Mouse (Mus musculus) heart, embryonic 14.5 days (tissue): ENCODE measurements around the gene Gm1043. TPM values are rescaled to one million over a fixed set of nuclear protein-coding genes. Genes with fewer than 3 reads are reported as not detected.
A peak's percentile ranks its signal among the peaks of the same experiment; 100 is the strongest.

Source experiments
- ATAC-seq: fragments of 200-750 bp; cut with Nextera tagmentation; 2 replicates; pipeline ENCODE4 v1.8.0; 2017; ENCODE audit warnings: low read depth, moderate TSS enrichment; ENCODE audit not compliant: insufficient number of reproducible peaks, insufficient read depth, low FRiP score
- H3K27ac ChIP-seq, 2 experiments: fragments of 200-500 bp in 1 of 2; fragments of 300-500 bp in 1 of 2; sonication (generic) in 1 of 2; replicated peaks in 1 of 2; 2 replicates each; pipeline ENCODE4 v1.5.1; 2012 to 2014; ENCODE audit warnings: low read depth in 2 of 2, low read length in 2 of 2, control low read depth in 1 of 2, mild to moderate bottlenecking in 1 of 2, mixed read lengths in 1 of 2; ENCODE audit not compliant: control insufficient read depth in 1 of 2, insufficient read depth in 1 of 2
- H3K27me3 ChIP-seq: fragments of 300-500 bp; sonication (generic); 2 replicates; pipeline ENCODE4 v1.6.1; 2014; ENCODE audit warnings: mild to moderate bottlenecking, low read length, control low read depth; ENCODE audit not compliant: control insufficient read depth, insufficient read depth
- H3K36me3 ChIP-seq: fragments of 300-500 bp; sonication (generic); 2 replicates; pipeline ENCODE4 v1.6.1; 2014; ENCODE audit warnings: mild to moderate bottlenecking, control low read depth, low read length, mixed read lengths; ENCODE audit not compliant: control insufficient read depth, insufficient read depth
- H3K4me1 ChIP-seq, 2 experiments: fragments of 200-500 bp in 1 of 2; fragments of 300-500 bp in 1 of 2; sonication (generic) in 1 of 2; 2 replicates each; pipeline ENCODE4 v1.6.1; 2012 to 2014; ENCODE audit warnings: low read length in 2 of 2, control low read depth in 1 of 2, mixed read lengths in 1 of 2; ENCODE audit not compliant: control insufficient read depth in 2 of 2, insufficient read depth in 2 of 2
- H3K4me2 ChIP-seq: fragments of 300-500 bp; sonication (generic); 2 replicates; pipeline ENCODE4 v1.6.1; 2014; ENCODE audit warnings: mild to moderate bottlenecking, low read length
- H3K4me3 ChIP-seq, 2 experiments: fragments of 200-500 bp in 1 of 2; fragments of 300-500 bp in 1 of 2; sonication (generic) in 1 of 2; 2 replicates each; pipeline ENCODE4 v1.5.1; 2012 to 2014; ENCODE audit warnings: low read length in 2 of 2, mild to moderate bottlenecking in 2 of 2, control low read depth in 1 of 2, low read depth in 1 of 2, moderate library complexity in 1 of 2; ENCODE audit not compliant: control insufficient read depth in 1 of 2, insufficient read depth in 1 of 2
- H3K9ac ChIP-seq: fragments of 300-500 bp; sonication (generic); 2 replicates; pipeline ENCODE4 v1.6.1; 2014; ENCODE audit warnings: mild to moderate bottlenecking, low read length
- H3K9me3 ChIP-seq: fragments of 300-500 bp; sonication (generic); 2 replicates; pipeline ENCODE4 v1.6.1; 2016; ENCODE audit warnings: low read length, control low read depth; ENCODE audit not compliant: control insufficient read depth
- whole genome bisulfite sequencing: fragments of 180-500 bp; shearing (Covaris S2); extraction: QIAGEN DNeasy Blood & Tissue Kit; methylation state at CpG from one replicate; pipeline ENCODE4 v1.1.7; 2014; 5-methylcytosine and 5-hydroxymethylcytosine counted together
- polyA plus RNA-seq: library from polyadenylated mRNA; unstranded; fragments of >200 nt; fragmentation: Nextera tagmentation; extraction: Ambion mirVana; gene quantifications from 2 replicates; pipeline ENCODE4 v1.2.1, GENCODE M21; 2014

The Gm1043 gene
- polyA plus RNA-seq, 1 experiment from 2014 or later, result not detected

GRCm38 (mm10) chr5:37238654-37239053 lies 153.5 kb downstream of the Gm1043 start:
- Histone ChIP-seq H3K9ac (no peak overlapping the region), H3K27me3 (peaks cover 63% of the 10 kb centered on the region)
- ATAC-seq, result no peak

GRCm38 (mm10) chr5:37240550-37240949 lies 155.4 kb downstream of the Gm1043 start:
- H3K36me3 ChIP-seq, result no peaks in the 10 kb centered on the region
- H3K4me2 ChIP-seq, result no peak overlapping the region
- no peak overlapping the region for H3K4me3 ChIP-seq
- no peak overlapping the region for H3K9ac ChIP-seq
- H3K9me3 ChIP-seq, result no peaks in the 10 kb centered on the region
- under 1% methylated on average over 5 of the region's 5 CpGs for WGBS
- peaks cover 72% of the 10 kb centered on the region for H3K27me3 ChIP-seq
- peaks cover 3 to 12% of the 10 kb centered on the region in 2 experiments; a peak in 3 of 4 replicates for H3K4me1 ChIP-seq
- no peak overlapping the region for H3K27ac ChIP-seq
- no peak for ATAC-seq

More at GRCm38 (mm10) chr5:37238654-37239053, 153.5 kb downstream of the Gm1043 start:
- no peak overlapping the region for H3K4me2 ChIP-seq
- no peak overlapping the region for H3K27ac ChIP-seq
- H3K4me3 ChIP-seq, result no peak overlapping the region
- H3K4me1 ChIP-seq, result peaks cover 0 to 9% of the 10 kb centered on the region in 2 experiments; a peak in 2 of 4 replicates
- no peaks in the 10 kb centered on the region for H3K36me3 ChIP-seq
- WGBS, result 16% methylated on average over 2 of the region's 2 CpGs
- H3K9me3 ChIP-seq, result no peaks in the 10 kb centered on the region

GRCm38 (mm10) chr5:37241224-37241623 lies 156.1 kb downstream of the Gm1043 start:
- H3K4me3 ChIP-seq, result peak overlapping the region in 1 of 2 experiments; percentile 27; a peak in 1 of 4 replicates
- WGBS, result 17% methylated on average over 9 of the region's 9 CpGs

GRCm38 (mm10) chr5:37241651-37242151 lies 156.5 kb downstream of the Gm1043 start, which contains the start of gene Crmp1:
Gene Crmp1, plus strand, starts transcription at chr5:37241940.
- ATAC-seq, result no peak
- Histone ChIP-seq H3K4me3 (peak within 1 kb of the TSS; percentile 20 to 27), H3K9me3 (no peaks in the 10 kb centered on the region), H3K27ac (no peak within 1 kb of the TSS), H3K4me2 (peak within 1 kb of the TSS; percentile 63), H3K9ac (no peak within 1 kb of the TSS), H3K27me3 (peaks cover 82% of the 10 kb centered on the region), H3K36me3 (no peaks in the 10 kb centered on the region), H3K4me1 (peaks cover 3 to 12% of the 10 kb centered on the region in 2 experiments; a peak in 3 of 4 replicates)
- 4% methylated on average over 47 of the region's 56 CpGs for WGBS

More at GRCm38 (mm10) chr5:37241224-37241623, 156.1 kb downstream of the Gm1043 start:
- H3K27ac ChIP-seq, result no peak overlapping the region
- H3K4me1 ChIP-seq, result peaks cover 3 to 12% of the 10 kb centered on the region in 2 experiments; a peak in 3 of 4 replicates
- H3K9me3 ChIP-seq, result no peaks in the 10 kb centered on the region
- H3K9ac ChIP-seq, result no peak overlapping the region
- H3K4me2 ChIP-seq, result no peak overlapping the region
- peaks cover 77% of the 10 kb centered on the region for H3K27me3 ChIP-seq
- ATAC-seq, result no peak; the same call in 1 of the 2 replicates
- H3K36me3 ChIP-seq, result no peaks in the 10 kb centered on the region

DNA sequence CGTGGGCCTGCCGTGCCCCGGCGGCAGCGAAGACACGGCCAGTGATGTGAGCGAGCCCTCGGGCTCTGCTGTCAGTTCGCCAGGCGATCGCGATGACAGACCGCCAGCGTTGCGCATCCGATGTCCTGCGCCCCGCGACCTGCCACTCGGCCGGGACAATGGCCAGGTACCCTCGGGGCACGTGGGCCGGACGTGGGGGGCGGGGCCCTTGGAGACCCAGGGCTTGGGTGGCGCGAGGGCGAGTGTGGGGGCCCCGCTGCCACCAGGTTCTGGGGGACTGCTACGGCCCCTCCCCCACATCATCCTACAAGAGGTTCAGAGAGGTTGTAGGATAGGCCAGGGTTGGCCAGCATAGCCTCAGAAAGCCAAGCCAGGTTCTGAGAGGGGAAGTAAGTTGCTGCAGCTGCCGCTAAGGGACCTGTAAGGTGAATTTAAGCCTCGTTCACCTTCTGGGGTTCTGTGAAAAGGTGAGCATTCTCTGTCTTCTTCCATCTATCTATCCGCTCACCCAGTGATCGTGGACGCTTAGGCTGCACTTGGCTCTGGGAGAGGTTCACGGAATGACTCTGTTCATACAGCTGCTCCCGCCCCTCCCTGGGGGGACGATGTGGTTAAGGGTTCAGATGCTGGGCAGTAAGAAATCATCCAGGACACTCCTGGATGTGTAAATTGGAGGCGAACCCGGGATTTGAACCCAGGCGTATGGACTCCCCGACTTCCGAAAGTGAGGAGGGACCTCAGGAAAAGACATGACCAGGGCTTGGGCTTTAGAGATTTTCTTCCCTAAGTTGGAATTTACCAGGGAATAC lies 157.4 kb downstream of the Gm1043 start:
- no peaks in the 10 kb centered on the region for H3K36me3 ChIP-seq
- peak overlapping the region; percentile 63 for H3K4me2 ChIP-seq
- peak overlapping the region; percentile 20 to 27; a peak in 3 of 4 replicates for H3K4me3 ChIP-seq
- H3K9me3 ChIP-seq, result no peaks in the 10 kb centered on the region
- ATAC-seq, result no peak
- no peak overlapping the region for H3K27ac ChIP-seq
- peaks cover 3 to 12% of the 10 kb centered on the region in 2 experiments; a peak in 3 of 4 replicates for H3K4me1 ChIP-seq
- H3K27me3 ChIP-seq, result peaks cover 82% of the 10 kb centered on the region
- WGBS, result 9% methylated on average over 44 of the region's 44 CpGs
- H3K9ac ChIP-seq, result no peak overlapping the region

DNA sequence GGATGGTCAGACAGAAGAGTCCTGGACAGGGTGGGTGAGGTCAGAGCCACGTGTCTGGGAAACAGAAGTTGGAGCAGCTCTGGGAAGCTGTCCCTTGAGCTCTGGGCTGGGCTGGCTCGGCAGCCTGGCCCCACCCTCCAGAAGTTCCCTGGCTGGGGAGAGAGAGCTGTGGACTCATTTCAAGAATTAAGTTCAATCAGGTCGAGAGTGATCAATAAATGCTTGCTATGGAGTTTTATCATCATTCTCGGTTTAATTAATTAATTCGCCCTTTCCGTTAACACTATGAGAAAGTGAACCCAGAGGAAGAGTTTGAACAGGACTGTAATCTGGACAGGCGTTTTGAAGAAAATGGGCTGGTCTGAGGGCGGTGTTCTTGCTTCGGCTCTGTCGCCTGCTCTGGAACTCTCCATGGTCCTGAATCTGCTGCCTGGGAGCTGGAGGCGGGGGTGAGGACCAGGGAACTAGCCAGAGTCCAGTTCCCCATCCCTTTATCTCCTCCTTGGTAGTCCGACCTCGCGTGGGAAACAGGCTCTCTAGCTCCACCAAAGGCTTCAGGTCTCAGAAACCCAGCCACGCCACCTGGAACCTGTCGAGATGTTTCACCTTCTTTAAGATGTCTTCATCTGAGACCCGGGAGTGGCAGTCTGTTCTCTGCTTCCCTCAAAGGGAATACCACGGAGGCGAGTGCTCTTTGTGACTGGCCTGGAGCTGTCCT lies 158.2 kb downstream of the Gm1043 start:
- H3K27ac ChIP-seq, result no peak overlapping the region
- no peaks in the 10 kb centered on the region for H3K9me3 ChIP-seq
- no peak overlapping the region for H3K9ac ChIP-seq
- no peak overlapping the region for H3K4me2 ChIP-seq
- WGBS, result 4% methylated on average over 19 of the region's 19 CpGs
- H3K36me3 ChIP-seq, result no peaks in the 10 kb centered on the region
- peaks cover 3 to 12% of the 10 kb centered on the region in 2 experiments; a peak in 3 of 4 replicates for H3K4me1 ChIP-seq
- H3K4me3 ChIP-seq, result no peak overlapping the region
- peaks cover 90% of the 10 kb centered on the region for H3K27me3 ChIP-seq
- no peak for ATAC-seq

- H3K36me3 ChIP-seq, result no peaks in the 10 kb centered on the region
Measured at GRCm38 (mm10) chr5:37244161-37244560, 159.0 kb downstream of the Gm1043 start.

More at GRCm38 (mm10) chr5:37244161-37244560, 159.0 kb downstream of the Gm1043 start:
- WGBS, result 5% methylated on average over 13 of the region's 13 CpGs
- H3K4me2 ChIP-seq, result no peak overlapping the region
- H3K27me3 ChIP-seq, result peaks cover 91% of the 10 kb centered on the region
- H3K9me3 ChIP-seq, result no peaks in the 10 kb centered on the region
- no peak overlapping the region for H3K27ac ChIP-seq
- no peak overlapping the region for H3K9ac ChIP-seq
- H3K4me3 ChIP-seq, result no peak overlapping the region
- peaks cover 3 to 12% of the 10 kb centered on the region in 2 experiments; a peak in 3 of 4 replicates for H3K4me1 ChIP-seq
- no peak for ATAC-seq
